Mouse (Mus musculus): ENCODE measurements around the gene Kng2.

DNA sequence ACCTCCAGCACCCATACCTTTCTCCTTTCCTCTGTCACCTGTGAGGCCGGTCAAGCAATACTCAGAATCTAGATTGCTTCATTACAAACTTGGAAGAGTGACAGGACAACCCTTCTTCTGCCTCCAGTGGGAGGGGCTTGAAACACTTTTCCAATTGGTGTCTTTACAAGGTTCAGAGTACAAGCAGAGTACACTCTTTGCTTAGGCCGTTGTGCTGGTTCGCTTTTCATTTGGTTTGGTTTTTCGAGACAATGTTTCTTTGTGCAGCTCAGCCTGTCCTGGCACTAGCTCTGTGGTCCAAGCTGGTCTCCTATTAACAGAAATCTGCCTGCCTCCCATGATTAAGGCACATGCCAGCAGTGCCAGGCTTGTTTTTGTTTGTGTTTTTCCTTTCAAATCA is 10.0 kb upstream of the Kng2 start:
- TF ChIP-seq POLR2A (IDR thresholded peaks at IDR 0.05; ENCODE audit: low read depth, low read length), result no peak
- TF ChIP-seq CTCF (IDR thresholded peaks at IDR 0.05; ENCODE audit: borderline replicate concordance, insufficient read depth, low read length), result no peak
